Comparison of ENCODE assay signal across 11 mouse cellular contexts in genomic region chrX:136180897-136181553, GRCm38 (mm10). TPM values are rescaled to one million over a fixed set of nuclear protein-coding genes. Genes with fewer than 3 reads are reported as not detected.
DNase-seq lines count a peak whose midpoint lies in the region; ATAC-seq and TF ChIP-seq lines count a peak whose summit lies in the region.
"Had no signal": no experiment of that assay in that cellular context is flagged by ENCODE, and none has a peak within 500 bp of the region (broad histone marks: within the 10 kb centered on the region; RNA-seq: fewer than 3 reads in every experiment).

No protein-coding gene starts in this region.

- H3K4me2 ChIP-seq in heart, embryonic 13.5 days = 0 out of 2 replicates have a peak overlapping the region, but pooled peaks have one; percentile 3
- no peak overlapping the region for H3K4me2 ChIP-seq in midbrain, embryonic 12.5 days (replicated peaks)
- no peak overlapping the region for H3K4me2 ChIP-seq in midbrain, embryonic 15.5 days
- H3K4me2 ChIP-seq in limb, embryonic 11.5 days (ENCODE audit: low read depth, severe bottlenecking) = no peak overlapping the region
- H3K4me2 ChIP-seq: liver, embryonic 11.5 days; stomach, embryonic 15.5 days had no signal

- TF ChIP-seq POLR2A in heart, adult 2 months (IDR thresholded peaks at IDR 0.05; ENCODE audit: insufficient read depth, low read depth, low read length) = no peak

- DNase-seq in heart, adult 2 months = no peak
- peak; percentile 39 for DNase-seq in limb, embryonic 11.5 days (ENCODE audit: low spot score)
- DNase-seq in thymus, postnatal 36 days = peak; percentile 11 to 52
- DNase-seq in right cerebral cortex, adult 2 months (ENCODE audit: low spot score in 2 of 2) = no peak
- DNase-seq in urinary bladder, postnatal 14 days (ENCODE audit: low spot score) = no peak

- H3K4me3 ChIP-seq in heart, embryonic 13.5 days = no peak overlapping the region
- no peak overlapping the region for H3K4me3 ChIP-seq in heart, adult 2 months
- H3K4me3 ChIP-seq in midbrain, embryonic 12.5 days = no peak overlapping the region
- H3K4me3 ChIP-seq in midbrain, embryonic 15.5 days = no peak overlapping the region
- no peak overlapping the region for H3K4me3 ChIP-seq in limb, embryonic 11.5 days (ENCODE audit: low read depth, low read length)
- H3K4me3 ChIP-seq: stomach, embryonic 15.5 days had no signal

- no peaks in the 10 kb centered on the region for H3K79me2 ChIP-seq in heart, adult 2 months (replicated peaks; ENCODE audit: control insufficient read depth, insufficient read depth, low read length)

- H3K9me3 ChIP-seq in heart, embryonic 13.5 days = no peaks in the 10 kb centered on the region
- H3K9me3 ChIP-seq in midbrain, embryonic 12.5 days = no peaks in the 10 kb centered on the region
- no peaks in the 10 kb centered on the region for H3K9me3 ChIP-seq in midbrain, embryonic 15.5 days
- no peaks in the 10 kb centered on the region for H3K9me3 ChIP-seq in limb, embryonic 11.5 days (ENCODE audit: control insufficient read depth, low read length)
- H3K9me3 ChIP-seq: stomach, embryonic 15.5 days had no signal

- TF ChIP-seq EP300 in heart, adult 2 months (IDR thresholded peaks at IDR 0.05; ENCODE audit: insufficient read depth, low read depth, low read length) = no peak

- no peak overlapping the region for H3K27ac ChIP-seq in heart, embryonic 13.5 days (replicated peaks)
- H3K27ac ChIP-seq in heart, adult 2 months = no peak overlapping the region
- no peak overlapping the region for H3K27ac ChIP-seq in midbrain, embryonic 12.5 days (replicated peaks)
- H3K27ac ChIP-seq in midbrain, embryonic 15.5 days = no peak overlapping the region
- no peak overlapping the region for H3K27ac ChIP-seq in limb, embryonic 11.5 days (replicated peaks; ENCODE audit: low read depth, low read length)
- H3K27ac ChIP-seq: stomach, embryonic 15.5 days had no signal

- no peaks in the 10 kb centered on the region for H3K36me3 ChIP-seq in heart, embryonic 13.5 days
- no peaks in the 10 kb centered on the region for H3K36me3 ChIP-seq in heart, adult 2 months (ENCODE audit: control insufficient read depth, insufficient read depth, low read length)
- H3K36me3 ChIP-seq in midbrain, embryonic 12.5 days = no peaks in the 10 kb centered on the region
- H3K36me3 ChIP-seq in midbrain, embryonic 15.5 days (replicated peaks) = no peaks in the 10 kb centered on the region
- H3K36me3 ChIP-seq in limb, embryonic 11.5 days (ENCODE audit: control insufficient read depth, insufficient read depth, low read length) = no peaks in the 10 kb centered on the region
- H3K36me3 ChIP-seq: stomach, embryonic 15.5 days had no signal

- TF ChIP-seq CTCF in heart, adult 2 months (IDR thresholded peaks at IDR 0.05) = no peak

- no peak overlapping the region for H3K9ac ChIP-seq in heart, embryonic 13.5 days
- no peak overlapping the region for H3K9ac ChIP-seq in heart, adult 2 months (ENCODE audit: low read depth, low read length)
- no peak overlapping the region for H3K9ac ChIP-seq in midbrain, embryonic 12.5 days (replicated peaks)
- no peak overlapping the region for H3K9ac ChIP-seq in midbrain, embryonic 15.5 days
- H3K9ac ChIP-seq in limb, embryonic 11.5 days (ENCODE audit: low read length) = no peak overlapping the region
- H3K9ac ChIP-seq: stomach, embryonic 15.5 days had no signal

- WGBS in heart, embryonic 13.5 days = 26% methylated on average over 9 of the region's 11 CpGs
- WGBS in heart, adult 2 months = 37% methylated on average over 11 of the region's 11 CpGs
- WGBS in midbrain, embryonic 12.5 days = 25% methylated on average over 11 of the region's 11 CpGs
- WGBS in midbrain, embryonic 15.5 days = 27% methylated on average over 10 of the region's 11 CpGs
- 33% methylated on average over 10 of the region's 11 CpGs for WGBS in limb, embryonic 11.5 days

- ATAC-seq in heart, embryonic 13.5 days (ENCODE audit: extremely low read depth, insufficient number of reproducible peaks, low FRiP score, low TSS enrichment) = no peak
- ATAC-seq in midbrain, embryonic 12.5 days (ENCODE audit: low FRiP score, low read depth) = peak; percentile 56
- no peak for ATAC-seq in midbrain, embryonic 15.5 days (replicated peaks)
- ATAC-seq in limb, embryonic 11.5 days (ENCODE audit: insufficient number of reproducible peaks, low FRiP score, low TSS enrichment, low read depth) = no peak
- ATAC-seq: forebrain, embryonic 14.5 days had no signal

- H3K4me1 ChIP-seq in heart, embryonic 13.5 days = no peaks in the 10 kb centered on the region
- H3K4me1 ChIP-seq in heart, adult 2 months (ENCODE audit: control insufficient read depth, insufficient read depth, low read length) = no peaks in the 10 kb centered on the region
- H3K4me1 ChIP-seq in midbrain, embryonic 12.5 days = no peaks in the 10 kb centered on the region
- H3K4me1 ChIP-seq in midbrain, embryonic 15.5 days = no peaks in the 10 kb centered on the region
- no peaks in the 10 kb centered on the region for H3K4me1 ChIP-seq in limb, embryonic 11.5 days (ENCODE audit: control insufficient read depth, insufficient read depth, low read length)
- H3K4me1 ChIP-seq: stomach, embryonic 15.5 days had no signal

- H3K27me3 ChIP-seq in heart, embryonic 13.5 days (replicated peaks) = 0 out of 2 replicates have a peak, but pooled peaks cover 4% of the 10 kb centered on the region
- no peaks in the 10 kb centered on the region for H3K27me3 ChIP-seq in heart, adult 2 months (ENCODE audit: control insufficient read depth, insufficient read depth, low read length)
- H3K27me3 ChIP-seq in midbrain, embryonic 12.5 days = peaks cover 4% of the 10 kb centered on the region; the same call in 1 of the 2 replicates
- 0 out of 2 replicates have a peak, but pooled peaks cover 3% of the 10 kb centered on the region for H3K27me3 ChIP-seq in midbrain, embryonic 15.5 days (replicated peaks)
- no peaks in the 10 kb centered on the region for H3K27me3 ChIP-seq in limb, embryonic 11.5 days (ENCODE audit: control insufficient read depth, insufficient read depth, low read length)
- H3K27me3 ChIP-seq: stomach, embryonic 15.5 days had no signal

- intact Hi-C loops in heart, adult 2 months (cut with DNase I) = no loop called here

RNA-seq across cellular contexts. Expression of gene Tceal8, which starts 8.9 kb away (rescaled TPM):
- 230 and 260 TPM in 2 replicates for polyA plus RNA-seq in heart, embryonic 13.5 days (2015; fragmentation: Nextera tagmentation; extraction: Ambion mirVana)
- 10 to 100 TPM; 14.4 to 15.4 TPM for total RNA-seq in heart, adult 2 months (2021)
- polyA plus RNA-seq in heart, adult 2 months (2012; rRNA removed) = 7.8 and 15.1 TPM in 2 replicates
- 157 and 164 TPM in 2 replicates for polyA plus RNA-seq in midbrain, embryonic 12.5 days (2016; fragmentation: Nextera tagmentation; extraction: Ambion mirVana)
- 112 and 114 TPM in 2 replicates for polyA plus RNA-seq in midbrain, embryonic 15.5 days (2015; fragmentation: Nextera tagmentation; extraction: Ambion mirVana)
- polyA plus RNA-seq in limb, embryonic 11.5 days (2014; fragmentation: Nextera tagmentation; extraction: Ambion mirVana) = 225 and 230 TPM in 2 replicates

RNA-seq across cellular contexts. Expression of gene Tceal5, which starts 22.7 kb away (rescaled TPM):
- polyA plus RNA-seq in heart, embryonic 13.5 days (2015; fragmentation: Nextera tagmentation; extraction: Ambion mirVana) = 15.2 and 16.5 TPM in 2 replicates
- under 1 TPM; 0.26 to 0.68 TPM for total RNA-seq in heart, adult 2 months (2021)
- 0.14 TPM in 1 of 2 replicates, not detected in the other for polyA plus RNA-seq in heart, adult 2 months (2012; rRNA removed)
- polyA plus RNA-seq in midbrain, embryonic 12.5 days (2016; fragmentation: Nextera tagmentation; extraction: Ambion mirVana) = 7.6 and 9.3 TPM in 2 replicates
- 33.3 TPM in 2 replicates for polyA plus RNA-seq in midbrain, embryonic 15.5 days (2015; fragmentation: Nextera tagmentation; extraction: Ambion mirVana)
- 1.8 and 1.9 TPM in 2 replicates for polyA plus RNA-seq in limb, embryonic 11.5 days (2014; fragmentation: Nextera tagmentation; extraction: Ambion mirVana)

RNA-seq across cellular contexts. Expression of gene Tceal7, which starts 33.6 kb away (rescaled TPM):
- polyA plus RNA-seq in heart, embryonic 13.5 days (2015; fragmentation: Nextera tagmentation; extraction: Ambion mirVana) = 12.3 and 15.1 TPM in 2 replicates
- total RNA-seq in heart, adult 2 months (2021) = under 1 TPM; 0.34 to 0.86 TPM
- 0.18 TPM in 1 of 2 replicates, not detected in the other for polyA plus RNA-seq in heart, adult 2 months (2012; rRNA removed)
- 0.80 and 1.5 TPM in 2 replicates for polyA plus RNA-seq in midbrain, embryonic 12.5 days (2016; fragmentation: Nextera tagmentation; extraction: Ambion mirVana)
- polyA plus RNA-seq in midbrain, embryonic 15.5 days (2015; fragmentation: Nextera tagmentation; extraction: Ambion mirVana) = 2.7 and 3.2 TPM in 2 replicates
- polyA plus RNA-seq in limb, embryonic 11.5 days (2014; fragmentation: Nextera tagmentation; extraction: Ambion mirVana) = 1.2 and 1.8 TPM in 2 replicates

RNA-seq across cellular contexts. Expression of gene Bex1, which starts 34.3 kb away (rescaled TPM):
- polyA plus RNA-seq in heart, embryonic 13.5 days (2015; fragmentation: Nextera tagmentation; extraction: Ambion mirVana) = 226 and 272 TPM in 2 replicates
- 1 to 10 TPM; 1.8 to 3.7 TPM for total RNA-seq in heart, adult 2 months (2021)
- 2.0 and 2.4 TPM in 2 replicates for polyA plus RNA-seq in heart, adult 2 months (2012; rRNA removed)
- polyA plus RNA-seq in midbrain, embryonic 12.5 days (2016; fragmentation: Nextera tagmentation; extraction: Ambion mirVana) = 112 and 115 TPM in 2 replicates
- 272 and 277 TPM in 2 replicates for polyA plus RNA-seq in midbrain, embryonic 15.5 days (2015; fragmentation: Nextera tagmentation; extraction: Ambion mirVana)
- 88.1 and 98.7 TPM in 2 replicates for polyA plus RNA-seq in limb, embryonic 11.5 days (2014; fragmentation: Nextera tagmentation; extraction: Ambion mirVana)

RNA-seq across cellular contexts. Expression of gene Bex4, which starts 42.2 kb away (rescaled TPM):
- polyA plus RNA-seq in heart, embryonic 13.5 days (2015; fragmentation: Nextera tagmentation; extraction: Ambion mirVana) = 195 and 204 TPM in 2 replicates
- total RNA-seq in heart, adult 2 months (2021) = 1 to 10 TPM in 1 of 2 experiments, under 1 TPM in 1; 0.44 to 1.3 TPM
- polyA plus RNA-seq in heart, adult 2 months (2012; rRNA removed) = 0.44 and 0.66 TPM in 2 replicates
- 83.4 and 88.1 TPM in 2 replicates for polyA plus RNA-seq in midbrain, embryonic 12.5 days (2016; fragmentation: Nextera tagmentation; extraction: Ambion mirVana)
- 136 and 147 TPM in 2 replicates for polyA plus RNA-seq in midbrain, embryonic 15.5 days (2015; fragmentation: Nextera tagmentation; extraction: Ambion mirVana)
- polyA plus RNA-seq in limb, embryonic 11.5 days (2014; fragmentation: Nextera tagmentation; extraction: Ambion mirVana) = 74.2 and 81.7 TPM in 2 replicates

Comparison
In these comparisons a context has a peak if more than half of its experiments do, and no peak if none do; other contexts are left out.
1. DNase-seq: peak in limb, embryonic 11.5 days (single experiment) and thymus, postnatal 36 days (2 of 2); none in heart, adult 2 months (0 of 2), right cerebral cortex, adult 2 months (0 of 2) and urinary bladder, postnatal 14 days (single experiment).